Mouse (Mus musculus): ENCODE measurements around the gene Nhej1.

- TF ChIP-seq USF1 (IDR thresholded peaks at IDR 0.05; ENCODE audit: low read depth): no peak
- no peak for TF ChIP-seq REST (IDR thresholded peaks at IDR 0.05; ENCODE audit: insufficient read depth, insufficient read length)
- no peak for TF ChIP-seq POLR2AphosphoS2 (IDR thresholded peaks at IDR 0.05; ENCODE audit: insufficient read length, low read depth)
- TF ChIP-seq POLR2A (IDR thresholded peaks at IDR 0.05; ENCODE audit: insufficient read length, low read depth): no peak
- no peak for TF ChIP-seq MAX (IDR thresholded peaks at IDR 0.05; ENCODE audit: low read depth)
- no peak for TF ChIP-seq E2F4 (IDR thresholded peaks at IDR 0.05; ENCODE audit: insufficient read depth)
- no peak for TF ChIP-seq TCF12 (IDR thresholded peaks at IDR 0.05; ENCODE audit: insufficient read depth, poor library complexity, severe bottlenecking)
- no peak for TF ChIP-seq MYOG (IDR thresholded peaks at IDR 0.05; ENCODE audit: control insufficient read depth in 1 of 3, insufficient read depth in 1 of 3, insufficient read length in 2 of 3, low read depth in 2 of 3)
Observed at GRCm38 (mm10) chr1:74924464-74924863, 200.5 kb downstream of the Nhej1 start.

Measured in myocyte (in vitro differentiated cells).